Mouse (Mus musculus) forebrain, embryonic 11.5 days (tissue): ENCODE measurements around the gene Elmo2. TPM values are rescaled to one million over a fixed set of nuclear protein-coding genes. Genes with fewer than 3 reads are reported as not detected.

ENCODE experiments used
- ATAC-seq: fragments of 200-750 bp; cut with Nextera tagmentation; replicated peaks from 2 replicates; pipeline ENCODE4 v1.8.0; 2017; ENCODE audit warnings: moderate TSS enrichment; ENCODE audit not compliant: low FRiP score
- DNase-seq: peaks from one replicate; pipeline ENCODE4 v3.0.0-alpha.2; 2017; ENCODE audit warnings: low spot score
- H3K27ac ChIP-seq: fragments of 300-500 bp; sonication (generic); 2 replicates; pipeline ENCODE4 v1.5.1; 2014; ENCODE audit warnings: low read depth, low read length
- H3K27me3 ChIP-seq: fragments of 300-500 bp; sonication (generic); 2 replicates; pipeline ENCODE4 v1.6.1; 2014; ENCODE audit warnings: mild to moderate bottlenecking, low read length, mixed read lengths; ENCODE audit not compliant: control insufficient read depth, insufficient read depth
- H3K36me3 ChIP-seq: fragments of 300-500 bp; sonication (generic); 2 replicates; pipeline ENCODE4 v1.6.1; 2014; ENCODE audit warnings: mild to moderate bottlenecking, low read length, moderate library complexity, mixed read lengths; ENCODE audit not compliant: control insufficient read depth, insufficient read depth
- H3K4me1 ChIP-seq: fragments of 300-500 bp; sonication (generic); replicated peaks from 2 replicates; pipeline ENCODE4 v1.6.1; 2014; ENCODE audit warnings: low read length, mixed read lengths; ENCODE audit not compliant: control insufficient read depth, insufficient read depth
- H3K4me2 ChIP-seq: fragments of 300-500 bp; sonication (generic); 2 replicates; pipeline ENCODE4 v1.6.1; 2014; ENCODE audit warnings: low read depth, mild to moderate bottlenecking, low read length, moderate library complexity, mixed read lengths; ENCODE audit not compliant: severe bottlenecking
- H3K4me3 ChIP-seq: fragments of 300-500 bp; sonication (generic); 2 replicates; pipeline ENCODE4 v1.5.1; 2014; ENCODE audit warnings: low read depth, low read length
- H3K9ac ChIP-seq: fragments of 300-500 bp; sonication (generic); 2 replicates; pipeline ENCODE4 v1.6.1; 2014; ENCODE audit warnings: low read length
- H3K9me3 ChIP-seq: fragments of 300-500 bp; sonication (generic); 2 replicates; pipeline ENCODE4 v1.6.1; 2016; ENCODE audit warnings: low read length, mixed read lengths; ENCODE audit not compliant: control insufficient read depth
- WGBS: fragments of 180-500 bp; shearing (Covaris S2); extraction: QIAGEN DNeasy Blood & Tissue Kit; methylation state at CpG from one replicate; pipeline ENCODE4 v1.1.7; 2014; 5-methylcytosine and 5-hydroxymethylcytosine counted together
- polyA plus RNA-seq: library from polyadenylated mRNA; unstranded; fragments of >200 nt; fragmentation: Nextera tagmentation; extraction: Ambion mirVana; gene quantifications from 2 replicates; pipeline ENCODE4 v1.2.1, GENCODE M21; 2014

Elmo2 gene
- polyA plus RNA-seq, 1 experiment from 2014 or later: 95.4 TPM

GRCm38 (mm10) chr2:165270858-165271257 is 55.4 kb downstream of the Elmo2 start:
- Histone ChIP-seq H3K4me1 (peaks cover 39% of the 10 kb centered on the region), H3K4me3 (no peak overlapping the region), H3K36me3 (no peaks in the 10 kb centered on the region), H3K9ac (no peak overlapping the region), H3K27me3 (no peaks in the 10 kb centered on the region), H3K4me2 (no peak overlapping the region), H3K27ac (no peak overlapping the region), H3K9me3 (no peaks in the 10 kb centered on the region)
- 55% methylated on average over 7 of the region's 7 CpGs for WGBS
- ATAC-seq: no peak
- no peak for DNase-seq

- 2% methylated on average over 12 of the region's 12 CpGs for WGBS
- H3K27me3 ChIP-seq: no peaks in the 10 kb centered on the region; the same call in 1 of the 2 replicates
- no peak overlapping the region for H3K4me3 ChIP-seq
- H3K36me3 ChIP-seq: no peaks in the 10 kb centered on the region
- H3K9ac ChIP-seq: no peak overlapping the region; the same call in 1 of the 2 replicates
- H3K4me2 ChIP-seq: peak overlapping the region; percentile 32; the same call in 1 of the 2 replicates
- DNase-seq (no peak), ATAC-seq (0 out of 2 replicates have a peak, but pooled peaks have one; percentile 37)
- H3K9me3 ChIP-seq: no peaks in the 10 kb centered on the region
- peaks cover 24% of the 10 kb centered on the region for H3K4me1 ChIP-seq
- no peak overlapping the region for H3K27ac ChIP-seq
Measured at GRCm38 (mm10) chr2:165266739-165267138, 59.5 kb downstream of the Elmo2 start.

- H3K9ac ChIP-seq: no peak overlapping the region
- no peak overlapping the region for H3K4me3 ChIP-seq
- no peaks in the 10 kb centered on the region; the same call in 1 of the 2 replicates for H3K27me3 ChIP-seq
- no peak overlapping the region for H3K4me2 ChIP-seq
- ATAC-seq (no peak), DNase-seq (no peak)
- 77% methylated on average over 7 of the region's 7 CpGs for WGBS
- H3K27ac ChIP-seq: no peak overlapping the region
- H3K36me3 ChIP-seq: no peaks in the 10 kb centered on the region
- H3K4me1 ChIP-seq: peaks cover 11% of the 10 kb centered on the region
- no peaks in the 10 kb centered on the region for H3K9me3 ChIP-seq
Measured at GRCm38 (mm10) chr2:165263861-165264260, 62.4 kb downstream of the Elmo2 start.

GRCm38 (mm10) chr2:165262274-165262990 is 63.8 kb downstream of the Elmo2 start:
- ATAC-seq: no peak
- 71% methylated on average over 18 of the region's 18 CpGs for WGBS
- H3K4me1 ChIP-seq: peaks cover 11% of the 10 kb centered on the region
- H3K36me3 ChIP-seq: no peaks in the 10 kb centered on the region
- no peaks in the 10 kb centered on the region; the same call in 1 of the 2 replicates for H3K27me3 ChIP-seq
- H3K27ac ChIP-seq: no peak overlapping the region
- DNase-seq: no peak
- no peaks in the 10 kb centered on the region for H3K9me3 ChIP-seq
- no peak overlapping the region for H3K9ac ChIP-seq
- H3K4me3 ChIP-seq: no peak overlapping the region
- no peak overlapping the region for H3K4me2 ChIP-seq

GRCm38 (mm10) chr2:165259859-165260258 is 66.4 kb downstream of the Elmo2 start:
- H3K4me1 ChIP-seq: no peaks in the 10 kb centered on the region; the same call in none of the 2 replicates

GRCm38 (mm10) chr2:165258321-165258720 is 68.0 kb downstream of the Elmo2 start:
- 74% methylated on average over 6 of the region's 6 CpGs for WGBS
- H3K36me3 ChIP-seq: no peaks in the 10 kb centered on the region
- no peak for ATAC-seq
- DNase-seq: no peak
- H3K4me1 ChIP-seq: peaks cover 9% of the 10 kb centered on the region
- H3K27me3 ChIP-seq: peaks cover 23% of the 10 kb centered on the region
- H3K9me3 ChIP-seq: no peaks in the 10 kb centered on the region
- no peak overlapping the region for H3K9ac ChIP-seq
- no peak overlapping the region for H3K4me3 ChIP-seq
- no peak overlapping the region for H3K4me2 ChIP-seq
- no peak overlapping the region for H3K27ac ChIP-seq

More at GRCm38 (mm10) chr2:165259859-165260258, 66.4 kb downstream of the Elmo2 start:
- ATAC-seq: no peak
- Histone ChIP-seq H3K9ac (no peak overlapping the region), H3K4me2 (no peak overlapping the region), H3K36me3 (no peaks in the 10 kb centered on the region), H3K9me3 (no peaks in the 10 kb centered on the region), H3K4me3 (no peak overlapping the region), H3K27me3 (peaks cover 13% of the 10 kb centered on the region), H3K27ac (no peak overlapping the region)
- 84% methylated on average over 8 of the region's 8 CpGs for WGBS
- no peak for DNase-seq

GRCm38 (mm10) chr2:165257151-165257834 is 69.0 kb downstream of the Elmo2 start:
- no peaks in the 10 kb centered on the region for H3K36me3 ChIP-seq
- peaks cover 10% of the 10 kb centered on the region for H3K4me1 ChIP-seq
- peaks cover 30% of the 10 kb centered on the region for H3K27me3 ChIP-seq
- 46% methylated on average over 11 of the region's 11 CpGs for WGBS
- no peak overlapping the region for H3K4me2 ChIP-seq
- no peak for DNase-seq
- H3K9ac ChIP-seq: no peak overlapping the region
- no peaks in the 10 kb centered on the region for H3K9me3 ChIP-seq
- no peak overlapping the region for H3K4me3 ChIP-seq
- no peak for ATAC-seq
- no peak overlapping the region for H3K27ac ChIP-seq

- Histone ChIP-seq H3K9me3 (no peaks in the 10 kb centered on the region), H3K4me2 (no peak overlapping the region), H3K27ac (no peak overlapping the region), H3K36me3 (no peaks in the 10 kb centered on the region), H3K27me3 (peaks cover 35% of the 10 kb centered on the region), H3K9ac (no peak overlapping the region), H3K4me3 (no peak overlapping the region), H3K4me1 (peaks cover 10% of the 10 kb centered on the region)
- WGBS: 65% methylated on average over 10 of the region's 10 CpGs
- ATAC-seq (no peak), DNase-seq (no peak)
Measured at GRCm38 (mm10) chr2:165256213-165256612, 70.1 kb downstream of the Elmo2 start.
